Mouse (Mus musculus): Measurements from ENCODE around the gene Col7a1.
A peak's percentile ranks its signal among the peaks of the same experiment; 100 is the strongest.

Gene Col7a1

GRCm38 (mm10) chr9:108985710-108986109 lies 32.3 kb downstream of the Col7a1 start, which contains the start of gene Ucn2:
Ucn2 (plus strand) TSS chr9:108986010.
- no peak for DNase-seq (ENCODE audit: low spot score in 2 of 2)

DNA sequence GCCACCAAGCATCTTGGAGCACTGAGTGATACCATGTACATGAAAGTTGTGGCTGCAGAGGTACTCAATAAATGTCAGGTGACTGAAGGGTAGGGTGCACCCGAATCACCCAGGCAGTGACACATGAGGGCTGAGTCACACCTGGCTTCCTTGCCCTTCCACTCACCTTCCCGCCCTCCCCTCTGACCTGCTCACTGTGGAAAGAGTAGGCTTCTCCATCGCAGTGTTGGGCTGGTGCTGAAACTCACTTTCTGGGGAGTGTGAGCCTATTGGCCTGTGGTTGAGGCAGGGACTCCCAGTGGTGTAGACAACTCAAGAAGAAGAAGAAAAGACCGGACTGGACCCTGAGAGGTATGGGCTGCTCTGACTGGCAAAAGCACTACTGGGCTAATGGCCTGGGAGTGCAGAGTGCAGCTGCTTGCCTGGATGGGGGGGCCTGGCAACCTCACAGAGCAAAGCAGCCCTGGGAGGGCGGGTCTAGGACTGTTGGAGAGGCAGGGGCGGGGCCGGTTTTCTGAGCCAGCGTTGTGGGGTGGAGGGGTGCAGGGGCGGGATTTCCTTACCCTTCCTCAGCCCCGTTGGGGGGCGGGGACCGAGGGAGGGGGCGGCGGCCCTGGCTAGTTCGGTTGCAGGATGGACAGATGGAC lies 34.4 kb downstream of the Col7a1 start:
- DNase-seq (ENCODE audit: low spot score in 2 of 2) = peak in 1 of 2 experiments; percentile 30

- DNase-seq (ENCODE audit: low spot score in 2 of 2) = no peak
Measured at GRCm38 (mm10) chr9:108989802-108990461, 36.5 kb downstream of the Col7a1 start.

- no peak for DNase-seq (ENCODE audit: low spot score in 2 of 2)
Measured at GRCm38 (mm10) chr9:108990462-108990820, 37.1 kb downstream of the Col7a1 start.

GRCm38 (mm10) chr9:108991428-108992084 lies 38.2 kb downstream of the Col7a1 start, which contains the start of gene Pfkfb4:
Pfkfb4 (plus strand) TSS chr9:108991778.
- peak; percentile 77 to 95 for DNase-seq (ENCODE audit: low spot score in 2 of 2)

GRCm38 (mm10) chr9:108992085-108992469 lies 38.7 kb downstream of the Col7a1 start:
- peak in 1 of 2 experiments; percentile 39 for DNase-seq (ENCODE audit: low spot score in 2 of 2)

DNA sequence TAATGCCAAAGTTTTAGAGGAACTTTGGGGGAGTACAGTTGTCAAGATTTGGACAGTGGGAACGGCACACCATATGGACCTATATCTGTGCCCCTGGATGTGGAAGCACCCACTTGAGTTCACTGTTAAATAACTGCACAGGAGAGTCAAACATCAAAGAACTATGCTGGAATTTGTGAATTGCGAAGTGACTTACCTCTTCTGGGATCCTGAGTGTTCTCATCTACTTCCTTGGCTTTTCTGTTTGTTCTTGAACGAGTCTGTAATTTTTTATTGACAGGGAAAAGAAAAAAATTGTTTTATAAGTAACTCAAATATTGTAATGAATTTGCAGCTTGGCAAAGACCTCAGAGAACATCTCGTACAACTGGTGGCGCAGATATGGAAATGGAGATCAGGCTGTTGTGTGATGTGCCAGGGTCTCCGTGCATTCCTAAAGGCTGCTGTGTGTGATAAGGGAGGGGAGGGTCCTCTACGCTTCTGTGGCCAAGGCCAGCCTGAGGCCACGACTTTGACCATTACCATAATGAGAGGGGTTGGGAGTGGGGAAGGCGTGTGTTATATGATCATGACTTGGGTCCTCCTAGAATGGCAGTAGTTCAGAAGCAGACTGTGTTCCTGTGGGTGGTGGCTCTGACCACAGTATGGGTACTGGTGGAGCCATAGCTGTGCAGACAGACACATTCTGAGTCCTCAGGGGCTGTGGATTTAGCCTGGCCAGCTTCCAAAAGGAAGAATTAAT lies 39.4 kb downstream of the Col7a1 start:
- DNase-seq (ENCODE audit: low spot score in 2 of 2) = no peak

DNA sequence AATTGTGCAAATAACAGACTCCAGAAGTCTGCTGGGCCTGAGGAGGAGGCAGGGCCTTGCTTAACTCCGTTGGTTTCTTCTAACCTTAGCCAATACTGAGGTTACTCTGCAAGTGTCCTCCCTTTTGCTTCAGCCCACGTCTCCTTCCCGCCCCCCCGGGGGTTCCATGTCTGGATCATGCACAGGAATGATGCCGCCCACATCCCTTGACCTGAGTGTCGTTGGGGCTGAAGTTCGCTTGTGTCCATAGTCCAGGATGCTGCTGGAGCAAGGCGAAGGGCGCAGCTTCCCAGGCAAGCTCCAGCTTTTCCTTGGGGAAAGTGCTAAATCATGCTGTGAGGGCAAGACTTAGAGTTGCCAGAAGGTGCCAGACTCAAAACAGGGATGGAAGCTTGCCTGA lies 43.0 kb downstream of the Col7a1 start:
- no peak for DNase-seq (ENCODE audit: low spot score in 2 of 2)

DNA sequence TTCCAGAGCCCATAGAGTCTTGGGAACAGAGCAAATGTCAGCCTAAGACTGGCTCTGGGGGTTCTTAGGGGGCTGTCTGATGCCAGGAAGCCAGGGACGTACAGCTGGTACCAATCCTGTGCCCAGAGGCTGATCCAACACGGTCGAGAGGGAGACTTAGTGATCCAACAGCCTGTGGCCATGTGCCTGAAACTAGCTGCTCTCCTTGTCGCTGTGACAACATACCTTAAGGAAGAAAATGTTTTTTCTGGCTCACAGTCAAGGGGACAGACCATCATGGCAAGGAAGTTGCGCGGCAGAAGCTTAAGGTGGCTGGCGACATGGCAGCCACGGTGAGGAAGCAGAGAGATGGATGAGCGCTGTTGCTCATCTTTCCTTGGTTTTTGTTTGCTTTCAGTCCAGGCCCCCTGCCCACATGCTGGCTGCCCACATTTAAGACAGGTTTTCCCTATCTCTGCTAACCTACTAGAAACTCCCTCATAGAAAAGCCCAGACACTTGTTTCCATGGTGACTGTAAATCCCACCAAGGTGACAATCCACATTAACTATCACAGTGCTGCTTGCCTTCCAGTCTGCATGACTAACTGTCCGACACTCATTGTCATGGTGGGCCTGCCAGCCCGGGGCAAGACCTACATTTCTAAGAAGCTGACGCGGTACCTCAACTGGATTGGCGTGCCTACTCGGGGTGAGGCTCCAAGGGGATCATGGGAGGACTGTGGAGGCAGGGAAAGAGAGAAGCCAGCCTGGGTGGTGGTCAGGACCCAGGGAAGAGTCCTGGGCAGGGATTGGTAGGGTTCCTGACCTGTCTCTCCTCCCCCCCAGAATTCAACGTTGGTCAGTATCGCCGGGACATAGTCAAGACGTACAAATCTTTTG lies 45.1 kb downstream of the Col7a1 start:
- DNase-seq (ENCODE audit: low spot score in 2 of 2) = no peak

GRCm38 (mm10) chr9:108999167-108999526 lies 45.8 kb downstream of the Col7a1 start:
- DNase-seq (ENCODE audit: low spot score in 2 of 2) = no peak

DNA sequence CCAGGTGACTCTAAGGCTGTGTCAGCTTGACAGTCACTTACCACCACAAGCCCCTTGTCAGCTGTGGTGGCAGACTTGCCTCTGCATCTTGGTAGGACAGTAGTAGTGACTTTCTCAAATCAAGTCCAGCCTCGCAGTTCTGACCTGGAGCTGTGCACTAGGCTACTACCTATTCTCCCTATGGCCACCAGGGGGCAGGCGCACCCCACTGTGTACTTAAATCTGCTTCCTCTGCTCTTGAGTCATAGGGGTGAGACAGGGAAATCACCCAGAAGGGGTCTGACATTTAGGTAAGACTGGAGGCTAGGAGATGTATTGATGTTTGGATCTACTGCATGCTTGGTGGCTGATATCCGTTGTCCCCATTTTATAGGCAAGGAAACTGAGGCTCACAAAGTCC lies 47.3 kb downstream of the Col7a1 start:
- peak; percentile 60 to 79 for DNase-seq (ENCODE audit: low spot score in 2 of 2)

DNA sequence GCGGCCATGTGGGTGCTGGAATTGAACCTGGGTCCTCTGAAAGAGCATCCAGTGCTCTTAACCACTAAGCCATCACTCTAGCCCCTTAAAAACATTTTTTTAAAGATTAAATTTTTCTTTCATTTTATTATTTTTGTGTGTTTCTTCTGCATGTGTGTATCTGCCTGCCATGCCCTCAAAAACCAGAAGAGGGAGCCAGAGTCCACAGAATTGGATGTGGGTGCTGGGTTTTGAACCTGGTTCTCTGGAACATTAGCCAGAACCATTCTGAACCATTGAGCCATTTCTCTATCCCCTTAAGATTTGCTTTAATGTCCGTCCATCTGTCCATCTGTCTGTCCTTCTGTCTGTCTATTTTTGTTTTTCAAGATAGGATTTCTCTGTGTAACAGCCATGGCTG lies 49.8 kb downstream of the Col7a1 start:
- DNase-seq (ENCODE audit: low spot score in 2 of 2) = peak; percentile 51 to 71

DNA sequence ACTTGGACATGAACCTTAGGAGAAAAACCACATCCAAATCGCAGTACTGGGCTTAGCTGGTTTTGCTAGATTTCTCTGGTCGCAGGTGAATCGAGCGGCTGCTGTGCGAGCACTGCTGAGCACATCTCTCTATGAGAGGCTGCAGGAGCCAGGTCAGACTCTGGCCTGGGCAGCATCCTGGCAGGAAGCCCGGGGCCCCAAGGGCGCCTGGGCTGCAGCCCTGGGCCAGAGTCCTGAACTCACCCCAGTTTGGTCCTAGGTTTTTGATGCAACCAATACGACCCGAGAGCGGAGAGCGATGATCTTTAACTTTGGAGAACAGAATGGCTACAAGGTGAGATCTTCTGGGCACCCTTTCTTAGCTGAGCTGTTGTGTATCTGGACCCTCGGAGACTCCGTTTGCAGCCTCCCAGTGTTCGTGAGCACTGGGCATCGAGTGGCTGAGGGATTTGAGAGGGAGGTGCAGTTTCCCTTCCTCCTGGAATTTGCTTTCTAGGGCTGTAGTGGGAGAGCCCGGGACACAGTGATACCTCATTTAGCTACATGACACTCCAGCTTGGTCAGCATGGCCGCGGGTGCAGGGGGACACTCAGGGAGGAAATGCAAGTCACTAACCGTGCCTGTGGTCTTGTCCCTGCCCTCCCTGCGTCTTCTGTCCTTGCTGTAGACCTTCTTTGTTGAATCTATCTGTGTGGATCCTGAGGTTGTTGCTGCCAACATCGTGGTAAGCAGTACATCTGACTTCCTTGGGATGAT lies 53.8 kb downstream of the Col7a1 start:
- DNase-seq (ENCODE audit: low spot score in 2 of 2) = no peak

DNA sequence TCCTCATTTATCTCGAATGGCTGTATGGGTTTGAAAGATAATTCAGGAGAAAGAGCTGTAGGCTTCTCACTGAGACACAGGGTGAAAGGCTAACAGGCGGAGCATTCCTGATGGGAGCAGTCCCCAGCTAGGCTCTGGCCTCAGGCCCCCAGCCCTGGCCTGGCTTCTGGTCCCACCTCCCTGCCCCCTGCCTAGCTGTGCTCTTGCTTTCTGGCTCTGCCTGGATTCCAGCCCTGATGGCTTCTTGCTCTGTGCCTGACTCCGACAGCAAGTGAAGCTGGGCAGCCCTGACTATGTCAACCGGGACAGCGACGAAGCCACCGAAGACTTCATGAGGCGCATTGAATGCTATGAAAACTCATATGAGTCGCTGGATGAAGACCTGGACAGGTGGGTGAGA lies 54.7 kb downstream of the Col7a1 start:
- no peak for DNase-seq (ENCODE audit: low spot score in 2 of 2)

GRCm38 (mm10) chr9:109008994-109009635 lies 55.7 kb downstream of the Col7a1 start:
- no peak for DNase-seq (ENCODE audit: low spot score in 2 of 2)

DNA sequence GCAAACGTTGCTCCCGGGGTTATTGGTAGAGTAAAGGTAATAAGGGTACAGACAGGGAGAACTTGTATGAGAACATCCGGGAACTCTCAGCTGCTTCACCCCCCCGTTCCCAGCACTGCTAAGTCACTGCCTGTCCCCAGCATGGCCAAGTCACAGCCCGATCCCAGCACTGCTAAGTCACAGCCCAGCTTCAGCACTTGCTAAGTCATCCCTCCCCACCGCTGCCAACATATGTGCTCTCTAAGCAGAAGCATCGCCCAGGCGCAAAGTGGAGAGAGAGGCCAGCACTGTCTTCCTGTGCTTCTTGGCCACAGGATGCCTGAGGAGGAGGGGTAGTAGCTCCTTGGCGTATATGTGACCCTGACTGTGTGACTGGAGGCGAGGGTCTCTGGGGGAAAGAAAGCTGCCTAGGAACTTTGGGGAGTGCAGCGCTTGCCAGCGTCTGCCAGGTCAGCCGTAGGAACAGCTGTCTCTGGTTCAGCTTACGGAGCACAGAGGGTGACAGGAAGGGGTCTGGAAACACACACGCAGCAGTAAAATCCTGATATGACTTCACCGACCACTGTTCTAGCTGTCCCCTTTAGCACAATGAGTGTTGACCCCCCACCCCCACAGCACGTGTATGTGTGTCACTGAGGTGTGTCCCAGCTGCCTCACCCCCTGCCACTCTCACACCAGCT lies 56.4 kb downstream of the Col7a1 start:
- peak in 1 of 2 experiments; percentile 52 for DNase-seq (ENCODE audit: low spot score in 2 of 2)

DNA sequence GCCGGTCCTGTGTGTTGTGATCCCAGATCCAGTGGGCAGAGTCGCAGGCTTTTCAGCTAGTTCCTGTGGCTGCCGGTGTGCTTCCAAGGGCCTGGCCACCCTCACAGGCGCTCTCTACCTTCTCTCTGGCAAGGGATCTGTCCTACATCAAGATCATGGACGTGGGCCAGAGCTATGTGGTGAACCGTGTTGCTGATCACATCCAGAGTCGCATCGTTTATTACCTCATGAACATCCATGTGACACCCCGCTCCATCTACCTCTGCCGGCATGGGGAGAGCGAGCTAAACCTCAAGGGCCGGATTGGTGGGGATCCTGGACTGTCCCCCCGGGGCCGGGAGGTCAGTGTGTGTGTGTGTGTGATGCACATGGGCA lies 56.9 kb downstream of the Col7a1 start:
- DNase-seq (ENCODE audit: low spot score in 2 of 2) = no peak

DNA sequence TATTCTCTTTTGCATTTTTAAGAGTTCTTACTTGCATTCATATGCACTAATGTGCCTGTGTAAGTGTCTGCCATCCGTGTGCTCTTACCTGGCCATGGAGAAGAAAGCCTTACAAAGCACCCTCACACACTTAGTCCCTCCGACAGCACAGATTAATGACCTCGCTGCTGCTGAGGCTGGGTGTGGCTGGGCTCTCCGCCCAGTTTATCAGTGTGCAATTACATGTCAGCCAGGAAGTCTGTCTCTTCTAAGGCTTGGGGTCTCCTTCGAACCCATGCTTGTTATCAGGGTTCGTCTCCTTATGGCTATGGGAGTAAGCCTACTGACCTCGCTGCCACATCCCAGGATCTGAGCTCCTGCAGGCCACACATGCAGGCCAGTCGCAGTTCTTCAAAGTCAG lies 62.0 kb downstream of the Col7a1 start:
- no peak for DNase-seq (ENCODE audit: low spot score in 2 of 2)

- peak; percentile 36 to 49 for DNase-seq (ENCODE audit: low spot score in 2 of 2)
Measured at GRCm38 (mm10) chr9:109016973-109017604, 63.7 kb downstream of the Col7a1 start.

All from spleen, postnatal 10 days (tissue).